Mouse (Mus musculus) intestine, embryonic 14.5 days (tissue): ENCODE measurements around the gene Strn4. TPM values are rescaled to one million over a fixed set of nuclear protein-coding genes. Genes with fewer than 3 reads are reported as not detected.

Experiments used
- ATAC-seq: fragments of 200-750 bp; cut with Nextera tagmentation; replicated peaks from 2 replicates; pipeline ENCODE4 v1.8.0; 2017; ENCODE audit warnings: low read depth, moderate number of reproducible peaks, moderate TSS enrichment, moderate library complexity; ENCODE audit not compliant: low FRiP score, low TSS enrichment
- DNase-seq: peaks from one replicate; pipeline ENCODE4 v3.0.0-alpha.2; 2018; ENCODE audit warnings: low spot score
- H3K27ac ChIP-seq: fragments of 300-500 bp; sonication (generic); 2 replicates; pipeline ENCODE4 v1.5.1; 2014; ENCODE audit warnings: low read depth, mild to moderate bottlenecking, control low read depth
- H3K27me3 ChIP-seq: fragments of 300-500 bp; sonication (generic); replicated peaks from 2 replicates; pipeline ENCODE4 v1.6.1; 2014; ENCODE audit warnings: low read length, control low read depth; ENCODE audit not compliant: control insufficient read depth, insufficient read depth
- H3K36me3 ChIP-seq: fragments of 300-500 bp; sonication (generic); 2 replicates; pipeline ENCODE4 v1.6.1; 2014; ENCODE audit warnings: low read length, control low read depth; ENCODE audit not compliant: control insufficient read depth, insufficient read depth
- H3K4me1 ChIP-seq: fragments of 300-500 bp; sonication (generic); replicated peaks from 2 replicates; pipeline ENCODE4 v1.6.1; 2014; ENCODE audit warnings: low read length, control low read depth, mixed read lengths; ENCODE audit not compliant: control insufficient read depth, insufficient read depth
- H3K4me2 ChIP-seq: fragments of 300-500 bp; sonication (generic); 2 replicates; pipeline ENCODE4 v1.6.1; 2014; ENCODE audit warnings: low read length
- H3K4me3 ChIP-seq: fragments of 300-500 bp; sonication (generic); 2 replicates; pipeline ENCODE4 v1.5.1; 2014; ENCODE audit warnings: low read depth, low read length, control low read depth, mixed read lengths
- H3K9ac ChIP-seq: fragments of 300-500 bp; sonication (generic); 2 replicates; pipeline ENCODE4 v1.6.1; 2014; ENCODE audit warnings: mild to moderate bottlenecking, low read length
- H3K9me3 ChIP-seq: fragments of 300-500 bp; sonication (generic); 2 replicates; pipeline ENCODE4 v1.6.1; 2016; ENCODE audit warnings: low read length, control low read depth; ENCODE audit not compliant: control insufficient read depth
- WGBS: fragments of 180-500 bp; shearing (Covaris S2); extraction: QIAGEN DNeasy Blood & Tissue Kit; methylation state at CpG from one replicate; pipeline ENCODE4 v1.1.7; 2014; 5-methylcytosine and 5-hydroxymethylcytosine counted together
- polyA plus RNA-seq: library from polyadenylated mRNA; unstranded; fragments of >200 nt; fragmentation: Nextera tagmentation; extraction: Ambion mirVana; gene quantifications from 2 replicates; pipeline ENCODE4 v1.2.1, GENCODE M21; 2014

The Strn4 gene
- polyA plus RNA-seq, 1 experiment from 2014 or later = 111 TPM

DNA sequence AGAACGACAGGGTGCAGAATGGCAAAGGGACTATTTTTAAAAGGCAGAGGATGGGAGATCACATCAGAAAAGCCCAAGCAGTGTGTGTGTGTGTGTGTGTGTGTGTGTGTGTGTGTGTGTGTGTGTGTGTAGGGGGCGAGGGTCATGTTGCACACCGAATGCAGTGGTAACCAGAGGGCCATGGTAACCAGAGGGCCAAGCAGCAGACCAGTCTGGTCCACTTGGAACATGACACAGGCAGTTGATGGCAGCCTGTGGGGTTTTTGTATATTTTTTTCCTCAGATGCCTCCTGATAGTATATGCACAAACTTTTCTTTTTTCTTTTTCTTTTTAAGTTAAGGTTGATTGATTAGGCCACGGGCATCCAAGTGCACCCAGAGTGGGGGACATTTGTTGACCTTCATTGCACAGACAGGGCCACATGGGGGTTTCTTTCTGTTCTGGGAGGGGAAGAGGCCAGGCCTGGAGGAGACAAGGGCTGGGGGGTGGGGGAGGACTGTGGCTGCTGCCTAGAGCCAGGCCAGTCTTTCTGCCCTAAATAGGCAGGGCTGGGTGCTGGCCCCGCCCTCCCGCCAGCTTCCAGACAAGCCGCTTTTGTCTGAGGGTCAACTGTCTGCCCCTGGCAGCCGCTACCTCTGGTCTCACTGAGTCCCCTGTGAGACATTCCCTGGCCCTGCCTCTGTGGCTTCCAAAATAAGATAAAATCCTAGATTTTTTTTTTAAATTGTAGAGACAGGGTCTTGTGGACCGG, 64.3 kb downstream of the Strn4 start:
- H3K4me2 ChIP-seq = peak overlapping the region; percentile 15; the same call in 1 of the 2 replicates
- H3K4me3 ChIP-seq = no peak overlapping the region
- 0 out of 2 replicates have a peak overlapping the region, but pooled peaks have one; percentile 2 for H3K9ac ChIP-seq
- no peaks in the 10 kb centered on the region for H3K27me3 ChIP-seq
- H3K27ac ChIP-seq = peak overlapping the region; percentile 70
- no peak for DNase-seq
- H3K9me3 ChIP-seq = peaks cover 3% of the 10 kb centered on the region
- ATAC-seq = 0 out of 2 replicates have a peak, but pooled peaks have one; percentile 11
- 25% methylated on average over 9 of the region's 9 CpGs for WGBS
- peaks cover 15% of the 10 kb centered on the region; the same call in 1 of the 2 replicates for H3K4me1 ChIP-seq
- peaks cover 18% of the 10 kb centered on the region for H3K36me3 ChIP-seq

DNA sequence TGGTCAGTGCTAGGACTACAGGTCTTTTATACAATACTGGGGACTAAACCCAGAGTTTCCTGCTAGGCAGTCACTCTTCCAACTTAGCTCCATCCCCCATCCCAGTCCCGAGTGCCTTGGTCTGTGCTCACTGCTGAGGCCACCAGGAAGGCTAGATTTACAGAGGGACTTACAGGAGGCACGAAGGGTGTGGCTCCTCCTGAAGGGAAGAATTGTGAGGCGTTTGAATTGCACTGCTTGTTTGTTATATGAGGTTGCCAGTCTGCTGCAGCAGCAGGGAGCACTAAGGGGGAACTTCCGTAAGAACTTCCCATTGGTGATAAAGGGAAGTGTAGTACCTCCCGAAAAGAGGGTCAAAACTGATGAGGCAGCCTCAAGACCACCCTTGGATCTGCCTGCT, 64.9 kb downstream of the Strn4 start:
- Histone ChIP-seq H3K4me2 (peak overlapping the region; percentile 15; the same call in 1 of the 2 replicates), H3K9ac (0 out of 2 replicates have a peak overlapping the region, but pooled peaks have one; percentile 2)

DNA sequence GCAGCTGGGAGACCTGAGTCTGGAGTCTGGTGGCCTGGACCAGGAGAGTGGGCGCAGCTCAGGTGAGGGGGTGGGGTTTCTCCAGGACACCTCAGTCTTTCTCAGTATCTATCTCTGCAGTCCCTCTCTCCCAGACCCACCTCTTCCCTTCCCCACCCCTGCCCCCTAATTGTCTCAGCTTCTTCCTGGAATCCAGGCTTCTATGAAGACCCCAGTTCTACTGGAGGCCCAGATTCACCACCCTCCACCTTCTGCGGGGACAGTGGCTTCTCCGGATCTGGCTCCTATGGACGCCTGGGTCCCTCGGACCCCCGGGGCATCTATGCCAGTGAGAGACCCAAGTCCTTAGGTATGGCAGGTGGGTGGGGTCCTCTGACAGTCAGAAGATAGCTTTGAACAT, 67.5 kb downstream of the Strn4 start:
- Histone ChIP-seq H3K4me2 (no peak overlapping the region), H3K27me3 (0 out of 2 replicates have a peak, but pooled peaks cover 5% of the 10 kb centered on the region), H3K27ac (no peak overlapping the region), H3K9me3 (peaks cover 16% of the 10 kb centered on the region), H3K36me3 (peaks cover 45% of the 10 kb centered on the region), H3K9ac (no peak overlapping the region), H3K4me1 (peaks cover 8% of the 10 kb centered on the region; the same call in 1 of the 2 replicates), H3K4me3 (no peak overlapping the region)
- 95% methylated on average over 6 of the region's 6 CpGs for WGBS
- no peak for ATAC-seq
- no peak for DNase-seq

More for the DNA sequence above, 64.9 kb downstream of the Strn4 start:
- 24% methylated on average over 5 of the region's 5 CpGs for WGBS
- peaks cover 25% of the 10 kb centered on the region for H3K36me3 ChIP-seq
- peaks cover 9% of the 10 kb centered on the region for H3K9me3 ChIP-seq
- H3K27me3 ChIP-seq = 0 out of 2 replicates have a peak, but pooled peaks cover 2% of the 10 kb centered on the region
- no peak overlapping the region for H3K4me3 ChIP-seq
- H3K4me1 ChIP-seq = peaks cover 15% of the 10 kb centered on the region; the same call in 1 of the 2 replicates
- ATAC-seq (no peak), DNase-seq (no peak)
- H3K27ac ChIP-seq = peak overlapping the region; percentile 70

DNA sequence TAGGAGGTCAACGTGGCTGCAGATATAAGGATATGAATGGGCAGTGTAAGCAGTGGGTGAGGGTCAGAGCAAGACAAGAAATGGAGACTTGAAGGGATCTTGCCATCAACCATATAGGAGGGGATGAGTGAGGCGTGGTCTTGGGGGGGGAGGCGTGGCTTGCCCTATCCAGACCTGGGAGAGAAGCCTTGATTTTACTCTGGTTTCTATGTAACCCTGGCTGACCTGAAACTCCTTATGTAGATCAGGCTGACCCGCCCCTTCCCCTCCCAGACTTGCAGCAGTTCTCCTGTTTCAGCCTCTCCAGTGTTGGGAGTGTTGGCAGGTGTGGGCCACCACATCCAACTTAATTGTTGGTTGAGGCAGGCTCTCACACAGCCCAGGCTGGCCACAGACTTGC, 68.6 kb downstream of the Strn4 start:
- Histone ChIP-seq H3K9ac (no peak overlapping the region), H3K4me1 (peaks cover 8% of the 10 kb centered on the region; the same call in 1 of the 2 replicates), H3K4me3 (no peak overlapping the region), H3K4me2 (no peak overlapping the region), H3K36me3 (peaks cover 41% of the 10 kb centered on the region), H3K27me3 (0 out of 2 replicates have a peak, but pooled peaks cover 5% of the 10 kb centered on the region), H3K9me3 (peaks cover 16% of the 10 kb centered on the region), H3K27ac (no peak overlapping the region)
- 60% methylated on average over 4 of the region's 4 CpGs for WGBS
- DNase-seq (no peak), ATAC-seq (no peak)

DNA sequence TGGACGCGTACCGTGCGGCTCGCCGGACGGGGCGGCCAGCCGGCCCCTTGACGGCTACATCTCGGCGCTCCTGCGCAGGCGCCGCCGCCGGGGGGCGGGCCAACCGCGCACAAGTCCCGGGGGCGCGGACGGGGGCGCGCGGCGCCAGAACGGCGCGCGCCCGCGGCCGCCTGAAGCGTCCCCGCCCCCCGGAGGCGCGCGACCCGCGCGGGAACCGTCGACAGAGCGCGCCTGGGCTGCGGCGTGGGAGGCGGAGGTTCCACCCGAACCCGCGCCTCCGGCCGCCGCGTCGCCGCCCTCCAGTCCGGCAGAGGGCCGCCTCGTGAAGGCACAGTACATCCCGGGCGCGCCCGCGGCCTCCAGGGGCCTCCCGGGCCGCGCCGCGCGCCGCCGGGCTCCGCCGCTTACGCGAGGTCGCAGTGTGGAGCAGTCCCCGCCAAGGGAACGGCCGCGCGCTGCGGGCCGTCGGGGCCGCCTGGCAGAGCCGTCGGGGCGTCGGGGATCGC, 69.6 kb downstream of the Strn4 start:
- H3K4me2 ChIP-seq = peak overlapping the region; percentile 28
- ATAC-seq (0 out of 2 replicates have a peak, but pooled peaks have one; percentile 26), DNase-seq (no peak)
- peaks cover 38% of the 10 kb centered on the region for H3K36me3 ChIP-seq
- peak overlapping the region; percentile 23 for H3K4me3 ChIP-seq
- H3K27ac ChIP-seq = no peak overlapping the region
- 34% methylated on average over 59 of the region's 95 CpGs for WGBS
- H3K27me3 ChIP-seq = 0 out of 2 replicates have a peak, but pooled peaks cover 5% of the 10 kb centered on the region
- H3K9ac ChIP-seq = no peak overlapping the region
- peaks cover 8% of the 10 kb centered on the region; the same call in 1 of the 2 replicates for H3K4me1 ChIP-seq
- peaks cover 16% of the 10 kb centered on the region for H3K9me3 ChIP-seq

DNA sequence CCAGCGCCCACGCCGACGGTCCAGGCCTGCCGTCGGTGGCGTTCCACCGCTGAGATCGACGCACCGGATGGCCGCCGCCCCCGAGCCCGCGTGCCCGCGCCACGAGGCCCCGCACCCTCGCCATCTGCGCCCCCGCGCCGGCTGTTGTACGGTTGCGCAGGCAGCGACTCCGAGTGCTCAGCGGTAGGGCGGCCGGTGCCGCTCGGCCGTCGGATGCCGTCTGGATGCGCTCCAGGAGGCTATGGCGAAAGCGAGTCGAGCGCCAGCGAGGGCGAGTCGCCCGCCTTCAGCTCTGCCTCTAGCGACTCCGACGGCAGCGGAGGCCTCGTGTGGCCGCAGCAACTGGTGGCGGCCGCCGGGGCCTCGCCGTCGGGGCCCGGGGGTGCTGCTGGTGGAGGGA, 70.2 kb downstream of the Strn4 start:
- Histone ChIP-seq H3K4me1 (peaks cover 3% of the 10 kb centered on the region; the same call in 1 of the 2 replicates), H3K36me3 (peaks cover 38% of the 10 kb centered on the region), H3K4me2 (no peak overlapping the region), H3K4me3 (no peak overlapping the region), H3K9ac (no peak overlapping the region), H3K27me3 (0 out of 2 replicates have a peak, but pooled peaks cover 5% of the 10 kb centered on the region), H3K9me3 (peaks cover 16% of the 10 kb centered on the region), H3K27ac (no peak overlapping the region)
- no peak for DNase-seq
- no peak for ATAC-seq
- WGBS = 55% methylated on average over 59 of the region's 59 CpGs

Other genes starting within 250 kb of the Strn4 start
- 18.5 and 19.0 TPM in 2 replicates for gene Arhgap35, start 200.9 kb upstream of the Strn4 start, polyA plus RNA-seq
- not detected in 2 replicates for gene Ceacam15, start 140.2 kb upstream of the Strn4 start, polyA plus RNA-seq
- gene Ceacam9, start 94.0 kb upstream of the Strn4 start, polyA plus RNA-seq = not detected in 2 replicates
- gene Ap2s1, start 77.5 kb upstream of the Strn4 start, polyA plus RNA-seq = 255 and 270 TPM in 2 replicates
- gene Slc1a5, start 34.5 kb upstream of the Strn4 start, polyA plus RNA-seq = 41.5 and 43.9 TPM in 2 replicates
- gene Fkrp, start 843 bp downstream of the Strn4 start, polyA plus RNA-seq = 27.5 and 28.3 TPM in 2 replicates
- 12.0 and 12.8 TPM in 2 replicates for gene Prkd2, start 27.0 kb downstream of the Strn4 start, polyA plus RNA-seq
- gene Dact3, start 59.4 kb downstream of the Strn4 start, polyA plus RNA-seq = 5.3 and 5.5 TPM in 2 replicates
- gene Gng8, start 75.9 kb downstream of the Strn4 start, polyA plus RNA-seq = 12.5 and 13.9 TPM in 2 replicates
- gene Ptgir, start 90.6 kb downstream of the Strn4 start, polyA plus RNA-seq = 2.2 and 2.3 TPM in 2 replicates
- 184 and 190 TPM in 2 replicates for gene Calm3, start 108.2 kb downstream of the Strn4 start, polyA plus RNA-seq
- 4.1 and 5.3 TPM in 2 replicates for gene Pnmal2, start 128.8 kb downstream of the Strn4 start, polyA plus RNA-seq
- 3.7 and 4.1 TPM in 2 replicates for gene Pnmal1, start 143.8 kb downstream of the Strn4 start, polyA plus RNA-seq
- gene Gm42372, start 167.2 kb downstream of the Strn4 start, polyA plus RNA-seq = 0.51 and 0.62 TPM in 2 replicates
- gene Ccdc8, start 176.8 kb downstream of the Strn4 start, polyA plus RNA-seq = 24.1 and 26.0 TPM in 2 replicates
- gene Ppp5c, start 212.0 kb downstream of the Strn4 start, polyA plus RNA-seq = 101 and 103 TPM in 2 replicates
- gene Hif3a, start 246.5 kb downstream of the Strn4 start, polyA plus RNA-seq = 55.8 and 58.2 TPM in 2 replicates